Comparison of ENCODE assay signal across 10 mouse cellular contexts in genomic region chr4:129081512-129081911, GRCm38 (mm10). TPM values are rescaled to one million over a fixed set of nuclear protein-coding genes. Genes with fewer than 3 reads are reported as not detected.
DNase-seq lines count a peak whose midpoint lies in the region; ATAC-seq and TF ChIP-seq lines count a peak whose summit lies in the region.
"Had no signal": no experiment of that assay in that cellular context is flagged by ENCODE, and none has a peak within 500 bp of the region (broad histone marks: within the 10 kb centered on the region; RNA-seq: fewer than 3 reads in every experiment).

No protein-coding gene starts in this region.

- intact Hi-C loops in left cerebral cortex, postnatal 25 days (cut with DNase I) = no loop called here

- TF ChIP-seq CTCF in forebrain, postnatal 0 days (IDR thresholded peaks at IDR 0.05; ENCODE audit: low read depth) = no peak
- no peak for TF ChIP-seq CTCF in brain, embryonic 14.5 days (IDR thresholded peaks at IDR 0.05; ENCODE audit: borderline replicate concordance, extremely low read depth, insufficient read depth, insufficient read length)

- WGBS in forebrain, postnatal 0 days = 64% methylated on average over 6 of the region's 6 CpGs
- 92% methylated on average over 6 of the region's 6 CpGs for WGBS in forebrain, embryonic 10.5 days
- 57% methylated on average over 6 of the region's 6 CpGs for WGBS in neural tube, embryonic 14.5 days

- no peak overlapping the region for H3K27ac ChIP-seq in forebrain, postnatal 0 days (ENCODE audit: low read depth, low read length)
- no peak overlapping the region for H3K27ac ChIP-seq in forebrain, embryonic 10.5 days
- H3K27ac ChIP-seq in neural tube, embryonic 14.5 days (ENCODE audit: low read depth, low read length) = peak overlapping the region; percentile 48
- H3K27ac ChIP-seq: limb, embryonic 13.5 days had no signal

- TF ChIP-seq POLR2A in brain, embryonic 14.5 days (IDR thresholded peaks at IDR 0.05; ENCODE audit: borderline replicate concordance, extremely low read depth, insufficient read depth, insufficient read length, poor library complexity, severe bottlenecking) = no peak

- H3K27me3 ChIP-seq in forebrain, postnatal 0 days (ENCODE audit: insufficient read depth, low read length) = no peaks in the 10 kb centered on the region
- H3K27me3 ChIP-seq in forebrain, embryonic 10.5 days (ENCODE audit: poor library complexity, severe bottlenecking) = no peaks in the 10 kb centered on the region
- H3K27me3 ChIP-seq in neural tube, embryonic 14.5 days (ENCODE audit: control insufficient read depth, insufficient read depth, low read length) = no peaks in the 10 kb centered on the region
- H3K27me3 ChIP-seq: CH12.LX; limb, embryonic 13.5 days had no signal

- peak; percentile 23 for DNase-seq in forebrain, postnatal 0 days
- no peak for DNase-seq in forebrain, embryonic 10.5 days (ENCODE audit: extremely low spot score, low spot score)
- DNase-seq in left cerebral cortex, postnatal 25 days (ENCODE audit: low spot score in 2 of 2) = peak; percentile 22 to 72
- no peak for DNase-seq in left cerebral cortex, adult 9 months (ENCODE audit: low spot score in 2 of 2)
- peak; percentile 52 for DNase-seq in brain, embryonic 14.5 days (ENCODE audit: low read depth)
- no peak for DNase-seq in embryo, embryonic 10 days (ENCODE audit: low spot score)
- DNase-seq in adrenal gland, adult 8-10 months = no peak

- H3K9me3 ChIP-seq in forebrain, postnatal 0 days (ENCODE audit: low read length) = no peaks in the 10 kb centered on the region
- H3K9me3 ChIP-seq in forebrain, embryonic 10.5 days = peaks cover 4% of the 10 kb centered on the region; the same call in 1 of the 2 replicates
- no peaks in the 10 kb centered on the region for H3K9me3 ChIP-seq in neural tube, embryonic 14.5 days (ENCODE audit: control insufficient read depth, low read length)
- H3K9me3 ChIP-seq: limb, embryonic 13.5 days had no signal

- no peak overlapping the region for H3K4me3 ChIP-seq in forebrain, postnatal 0 days (ENCODE audit: low read depth, low read length)
- no peak overlapping the region for H3K4me3 ChIP-seq in forebrain, embryonic 10.5 days
- H3K4me3 ChIP-seq in neural tube, embryonic 14.5 days (ENCODE audit: low read depth, low read length) = no peak overlapping the region
- H3K4me3 ChIP-seq: limb, embryonic 13.5 days had no signal

- peak; percentile 68 for ATAC-seq in forebrain, postnatal 0 days
- ATAC-seq in neural tube, embryonic 14.5 days (ENCODE audit: low read depth) = no peak

- no peak overlapping the region for H3K4me2 ChIP-seq in forebrain, postnatal 0 days (ENCODE audit: low read depth)
- no peak overlapping the region for H3K4me2 ChIP-seq in neural tube, embryonic 14.5 days (ENCODE audit: low read depth, low read length)
- H3K4me2 ChIP-seq: limb, embryonic 13.5 days had no signal

- H3K9ac ChIP-seq in forebrain, postnatal 0 days = no peak overlapping the region
- H3K9ac ChIP-seq in neural tube, embryonic 14.5 days (replicated peaks; ENCODE audit: low read depth, low read length) = no peak overlapping the region
- H3K9ac ChIP-seq: limb, embryonic 13.5 days had no signal

- H3K4me1 ChIP-seq in forebrain, postnatal 0 days (ENCODE audit: insufficient read depth) = no peaks in the 10 kb centered on the region
- no peaks in the 10 kb centered on the region for H3K4me1 ChIP-seq in forebrain, embryonic 10.5 days
- H3K4me1 ChIP-seq in neural tube, embryonic 14.5 days (ENCODE audit: control insufficient read depth, insufficient read depth, low read length) = no peaks in the 10 kb centered on the region
- H3K4me1 ChIP-seq: limb, embryonic 13.5 days had no signal

- peaks cover 57% of the 10 kb centered on the region for H3K36me3 ChIP-seq in forebrain, postnatal 0 days (ENCODE audit: insufficient read depth)
- peaks cover 70% of the 10 kb centered on the region for H3K36me3 ChIP-seq in forebrain, embryonic 10.5 days (replicated peaks)
- H3K36me3 ChIP-seq in neural tube, embryonic 14.5 days (ENCODE audit: control insufficient read depth, insufficient read depth, low read length) = peaks cover 38% of the 10 kb centered on the region

RNA-seq across cellular contexts. Expression of gene Rnf19b, which starts 23.4 kb away (rescaled TPM):
- 116 and 135 TPM in 2 replicates for total RNA-seq in forebrain, postnatal 0 days (2014; rRNA removed)
- polyA plus RNA-seq in forebrain, postnatal 0 days (2015; fragmentation: Nextera tagmentation; extraction: Ambion mirVana) = 31.1 and 32.6 TPM in 2 replicates
- 6.9 and 8.5 TPM in 2 replicates for polyA plus RNA-seq in forebrain, embryonic 10.5 days (2016; fragmentation: Nextera tagmentation; extraction: Ambion mirVana)
- total RNA-seq in left cerebral cortex, postnatal 25 days (2021) = 10 to 100 TPM; 58.7 TPM
- 73.0 and 84.4 TPM in 2 replicates for polyA plus RNA-seq in brain, embryonic 14.5 days (2012; rRNA removed)
- 36.3 and 37.3 TPM in 2 replicates for polyA plus RNA-seq in neural tube, embryonic 14.5 days (2014; fragmentation: Nextera tagmentation; extraction: Ambion mirVana)
- total RNA-seq in adrenal gland, adult 8-10 months (2022) = 10 to 100 TPM; 26.0 to 29.3 (median 28.3) TPM

RNA-seq across cellular contexts. Expression of gene Tmem54, which starts 23.8 kb away (rescaled TPM):
- not detected in 2 replicates for total RNA-seq in forebrain, postnatal 0 days (2014; rRNA removed)
- polyA plus RNA-seq in forebrain, postnatal 0 days (2015; fragmentation: Nextera tagmentation; extraction: Ambion mirVana) = not detected in 2 replicates
- 3.3 and 4.6 TPM in 2 replicates for polyA plus RNA-seq in forebrain, embryonic 10.5 days (2016; fragmentation: Nextera tagmentation; extraction: Ambion mirVana)
- total RNA-seq in left cerebral cortex, postnatal 25 days (2021) = not detected
- polyA plus RNA-seq in brain, embryonic 14.5 days (2012; rRNA removed) = 0.42 and 0.81 TPM in 2 replicates
- 0.32 TPM in 1 of 2 replicates, not detected in the other for polyA plus RNA-seq in neural tube, embryonic 14.5 days (2014; fragmentation: Nextera tagmentation; extraction: Ambion mirVana)
- total RNA-seq in adrenal gland, adult 8-10 months (2022) = not detected
- total RNA-seq: CH12.LX had no signal

RNA-seq across cellular contexts. Expression of gene Hpca, which starts 40.3 kb away (rescaled TPM):
- total RNA-seq in forebrain, postnatal 0 days (2014; rRNA removed) = 129 and 214 TPM in 2 replicates
- polyA plus RNA-seq in forebrain, postnatal 0 days (2015; fragmentation: Nextera tagmentation; extraction: Ambion mirVana) = 110 and 128 TPM in 2 replicates
- polyA plus RNA-seq in forebrain, embryonic 10.5 days (2016; fragmentation: Nextera tagmentation; extraction: Ambion mirVana) = 0.18 and 0.43 TPM in 2 replicates
- total RNA-seq in left cerebral cortex, postnatal 25 days (2021) = 100 to 1,000 TPM; 621 to 724 TPM
- 50.3 and 57.2 TPM in 2 replicates for polyA plus RNA-seq in brain, embryonic 14.5 days (2012; rRNA removed)
- 41.5 and 56.4 TPM in 2 replicates for polyA plus RNA-seq in neural tube, embryonic 14.5 days (2014; fragmentation: Nextera tagmentation; extraction: Ambion mirVana)
- 1 to 10 TPM; 2.1 to 4.9 (median 3.6) TPM for total RNA-seq in adrenal gland, adult 8-10 months (2022)

RNA-seq across cellular contexts. Expression of gene Fndc5, which starts 55.3 kb away (rescaled TPM):
- 10.3 and 11.6 TPM in 2 replicates for total RNA-seq in forebrain, postnatal 0 days (2014; rRNA removed)
- 5.8 and 8.3 TPM in 2 replicates for polyA plus RNA-seq in forebrain, postnatal 0 days (2015; fragmentation: Nextera tagmentation; extraction: Ambion mirVana)
- 0.56 and 0.93 TPM in 2 replicates for polyA plus RNA-seq in forebrain, embryonic 10.5 days (2016; fragmentation: Nextera tagmentation; extraction: Ambion mirVana)
- total RNA-seq in left cerebral cortex, postnatal 25 days (2021) = 10 to 100 TPM; 56.2 to 63.4 TPM
- polyA plus RNA-seq in brain, embryonic 14.5 days (2012; rRNA removed) = 4.4 and 7.4 TPM in 2 replicates
- 27.4 and 32.4 TPM in 2 replicates for polyA plus RNA-seq in neural tube, embryonic 14.5 days (2014; fragmentation: Nextera tagmentation; extraction: Ambion mirVana)
- 1 to 10 TPM; 3.7 to 6.3 (median 4.7) TPM for total RNA-seq in adrenal gland, adult 8-10 months (2022)

Comparison
In these comparisons a context has a peak if more than half of its experiments do, and no peak if none do; other contexts are left out.
1. DNase-seq: peak in forebrain, postnatal 0 days (single experiment), left cerebral cortex, postnatal 25 days (2 of 2) and brain, embryonic 14.5 days (single experiment); none in forebrain, embryonic 10.5 days (single experiment), left cerebral cortex, adult 9 months (0 of 2), embryo, embryonic 10 days (single experiment) and adrenal gland, adult 8-10 months (single experiment).
2. RNA of gene Hpca, which starts 40.3 kb away (polyA plus RNA-seq): 110 to 128 TPM in forebrain, postnatal 0 days, 50.3 to 57.2 TPM in brain, embryonic 14.5 days and 41.5 to 56.4 TPM in neural tube, embryonic 14.5 days; 0.18 to 0.43 TPM in forebrain, embryonic 10.5 days; every median in the first group is over 10 times any median in the second.